Mouse (Mus musculus) ES-E14 (cell line): ENCODE measurements around the gene Lamc3. TPM values are rescaled to one million over a fixed set of nuclear protein-coding genes. Genes with fewer than 3 reads are reported as not detected.
"Not testable (repeated sequence)": the region's sequence is repeated elsewhere in the genome, so short reads cannot be mapped to it uniquely, and the experiment has no call there.

Experiments
- DNase-seq: peaks from one replicate; pipeline ENCODE4 v3.0.0-alpha.2; 2013; ENCODE audit warnings: low read depth, low spot score
- H3K27ac ChIP-seq: 2 replicates; pipeline ENCODE4 v1.5.1; 2012; ENCODE audit warnings: low read depth, mild to moderate bottlenecking, low read length, moderate library complexity, mixed read lengths; ENCODE audit not compliant: poor library complexity, insufficient read depth, severe bottlenecking
- H3K36me3 ChIP-seq: 2 replicates; pipeline ENCODE4 v1.6.1; 2012; ENCODE audit warnings: mild to moderate bottlenecking, low read length, moderate library complexity, mixed read lengths; ENCODE audit not compliant: control insufficient read depth, poor library complexity, insufficient read depth, severe bottlenecking
- H3K4me1 ChIP-seq, 2 experiments: fragments of 150-350 bp in 1 of 2; sonication (generic) in 1 of 2; 2 replicates each; pipeline ENCODE4 v1.6.1; 2012; ENCODE audit warnings: low read length in 2 of 2, mild to moderate bottlenecking in 1 of 2, mixed read lengths in 1 of 2; ENCODE audit not compliant: control insufficient read depth in 2 of 2, insufficient read depth in 2 of 2, poor library complexity in 1 of 2
- H3K4me3 ChIP-seq, 2 experiments: fragments of 150-350 bp in 1 of 2; sonication (generic) in 1 of 2; 2 replicates each; pipeline ENCODE4 v1.5.1; 2012; ENCODE audit warnings: low read length in 2 of 2, low read depth in 1 of 2, mild to moderate bottlenecking in 1 of 2, mixed read lengths in 1 of 2; ENCODE audit not compliant: insufficient read depth in 1 of 2, poor library complexity in 1 of 2, severe bottlenecking in 1 of 2
- H3K9ac ChIP-seq: 2 replicates; pipeline ENCODE4 v1.6.1; 2012; ENCODE audit warnings: low read depth, mild to moderate bottlenecking, low read length, mixed read lengths; ENCODE audit not compliant: poor library complexity, insufficient read depth, severe bottlenecking
- H3K9me3 ChIP-seq: fragments of 150-350 bp; sonication (generic); 2 replicates; pipeline ENCODE4 v1.6.1; 2012; ENCODE audit warnings: low read depth, mild to moderate bottlenecking, low read length; ENCODE audit not compliant: control insufficient read depth, insufficient read depth
- CHD2 ChIP-seq: IDR thresholded peaks from 2 replicates; pipeline ENCODE4 v1.6.1; 2014; ENCODE audit warnings: mild to moderate bottlenecking, low read depth, low read length, inconsistent platforms
- HCFC1 ChIP-seq: IDR thresholded peaks from 2 replicates; pipeline ENCODE4 v1.6.1; 2012; ENCODE audit warnings: low read length, inconsistent platforms, borderline replicate concordance; ENCODE audit not compliant: insufficient read depth
- MAFK ChIP-seq: IDR thresholded peaks from 2 replicates; pipeline ENCODE4 v1.6.1; 2014; ENCODE audit warnings: mild to moderate bottlenecking, low read depth, low read length, inconsistent platforms; ENCODE audit not compliant: insufficient read depth
- ZC3H11A ChIP-seq: IDR thresholded peaks from 2 replicates; pipeline ENCODE4 v1.6.1; 2012; ENCODE audit warnings: low read depth, mild to moderate bottlenecking, inconsistent platforms, low read length, borderline replicate concordance
- ZNF384 ChIP-seq: IDR thresholded peaks from 2 replicates; pipeline ENCODE4 v1.6.1; 2012; ENCODE audit warnings: low read depth, low read length, inconsistent platforms
- in situ Hi-C, 2 experiments: fragments of 600-800 bp; cut with MboI; formaldehyde crosslinking; loops; one replicate each; pipeline ENCODE4 v1.15.1; 2025; ENCODE audit warnings: low sequenced_read_pairs in 2 of 2, inconsistent platforms in 1 of 2; ENCODE audit not compliant: unreplicated experiment in 2 of 2
- total RNA-seq: library from RNA; depleted of rRNA; stranded (reverse); fragments of 300-350 nt; gene quantifications from 2 replicates; pipeline ENCODE4 v1.2.3, GENCODE M21; 2012

The Lamc3 gene
- total RNA-seq, 1 experiment: 0.18 TPM

- TF ChIP-seq ZNF384: no peak
- TF ChIP-seq MAFK: no peak
- no peak for TF ChIP-seq ZC3H11A
- TF ChIP-seq HCFC1: no peak
- no peak for TF ChIP-seq CHD2
- H3K4me1 ChIP-seq: peaks cover 0 to 11% of the 10 kb centered on the region in 2 experiments; a peak in 1 of 4 replicates
- H3K4me3 ChIP-seq: no peak overlapping the region
- no peak overlapping the region for H3K27ac ChIP-seq
- H3K9me3 ChIP-seq: no peaks in the 10 kb centered on the region
- DNase-seq: no peak
- H3K9ac ChIP-seq: no peak overlapping the region
- in situ Hi-C loops: no loop called here
- H3K36me3 ChIP-seq: no peaks in the 10 kb centered on the region
Measured at GRCm38 (mm10) chr2:31906407-31906806, 19.3 kb downstream of the Lamc3 start.

GRCm38 (mm10) chr2:31912575-31912974, 25.5 kb downstream of the Lamc3 start:
- H3K27ac ChIP-seq: no peak overlapping the region
- H3K9me3 ChIP-seq: no peaks in the 10 kb centered on the region
- no peaks in the 10 kb centered on the region for H3K36me3 ChIP-seq
- H3K4me1 ChIP-seq: no peaks in the 10 kb centered on the region; a peak in 1 of 4 replicates
- no peak for DNase-seq
- no peak overlapping the region for H3K9ac ChIP-seq
- in situ Hi-C loops: no loop called here
- no peak overlapping the region for H3K4me3 ChIP-seq
- TF ChIP-seq HCFC1: no peak
- TF ChIP-seq MAFK: no peak
- no peak for TF ChIP-seq CHD2
- no peak for TF ChIP-seq ZNF384
- no peak for TF ChIP-seq ZC3H11A

- in situ Hi-C loops, H3K4me1 ChIP-seq, H3K27ac ChIP-seq, H3K4me3 ChIP-seq, DNase-seq, H3K36me3 ChIP-seq, H3K9ac ChIP-seq, H3K9me3 ChIP-seq: not testable (repeated sequence)
Measured at GRCm38 (mm10) chr2:31914213-31914612, 27.1 kb downstream of the Lamc3 start.

- in situ Hi-C loops: no loop called here
- Histone ChIP-seq H3K4me3 (no peak overlapping the region), H3K9ac (no peak overlapping the region), H3K27ac (no peak overlapping the region), H3K9me3 (no peaks in the 10 kb centered on the region), H3K36me3 (no peaks in the 10 kb centered on the region), H3K4me1 (no peaks in the 10 kb centered on the region; a peak in 1 of 4 replicates)
- peak; percentile 66 for DNase-seq
- no peak for TF ChIP-seq HCFC1
- no peak for TF ChIP-seq CHD2
- TF ChIP-seq MAFK: no peak
- TF ChIP-seq ZC3H11A: no peak
- no peak for TF ChIP-seq ZNF384
Measured at GRCm38 (mm10) chr2:31915112-31915511, 28.0 kb downstream of the Lamc3 start.

GRCm38 (mm10) chr2:31917636-31918035, 30.5 kb downstream of the Lamc3 start:
- H3K27ac ChIP-seq: no peak overlapping the region
- in situ Hi-C loops: no loop called here
- no peak for DNase-seq

More at GRCm38 (mm10) chr2:31917636-31918035, 30.5 kb downstream of the Lamc3 start:
- H3K9me3 ChIP-seq: no peaks in the 10 kb centered on the region
- no peaks in the 10 kb centered on the region for H3K36me3 ChIP-seq
- no peaks in the 10 kb centered on the region; a peak in 1 of 4 replicates for H3K4me1 ChIP-seq
- H3K4me3 ChIP-seq: no peak overlapping the region
- H3K9ac ChIP-seq: no peak overlapping the region
- TF ChIP-seq ZNF384: no peak
- TF ChIP-seq ZC3H11A: peak; percentile 9; the same call in 1 of the 2 replicates
